Mouse (Mus musculus) midbrain, postnatal 0 days (tissue): Measurements from ENCODE around the gene Cab39. TPM values are rescaled to one million over a fixed set of nuclear protein-coding genes. Genes with fewer than 3 reads are reported as not detected.

ENCODE experiments used
- ATAC-seq: fragments of 200-750 bp; cut with Nextera tagmentation; 2 replicates; pipeline ENCODE4 v1.8.0; 2017; ENCODE audit warnings: moderate number of reproducible peaks, mild to moderate bottlenecking, moderate TSS enrichment, moderate library complexity; ENCODE audit not compliant: low FRiP score
- DNase-seq: peaks from one replicate; pipeline ENCODE4 v3.0.0-alpha.2; 2015; ENCODE audit warnings: low spot score
- H3K27ac ChIP-seq: fragments of 300-500 bp; sonication (generic); 2 replicates; pipeline ENCODE4 v1.5.1; 2014; ENCODE audit warnings: low read depth, mild to moderate bottlenecking, low read length, mixed read lengths
- H3K27me3 ChIP-seq: fragments of 300-500 bp; sonication (generic); 2 replicates; pipeline ENCODE4 v1.6.1; 2014; ENCODE audit warnings: low read length, control low read depth, mixed read lengths; ENCODE audit not compliant: insufficient read depth
- H3K36me3 ChIP-seq: fragments of 300-500 bp; sonication (generic); 2 replicates; pipeline ENCODE4 v1.6.1; 2014; ENCODE audit warnings: low read length, control low read depth, mixed read lengths; ENCODE audit not compliant: insufficient read depth
- H3K4me1 ChIP-seq: fragments of 300-500 bp; sonication (generic); 2 replicates; pipeline ENCODE4 v1.6.1; 2014; ENCODE audit warnings: mild to moderate bottlenecking, control low read depth, antibody characterized with exemption, low read length, mixed read lengths; ENCODE audit not compliant: insufficient read depth
- H3K4me2 ChIP-seq: fragments of 300-500 bp; sonication (generic); 2 replicates; pipeline ENCODE4 v1.6.1; 2014; ENCODE audit warnings: low read depth, mild to moderate bottlenecking, low read length, mixed read lengths; ENCODE audit not compliant: poor library complexity, severe bottlenecking
- H3K4me3 ChIP-seq: fragments of 300-500 bp; sonication (generic); 2 replicates; pipeline ENCODE4 v1.5.1; 2014; ENCODE audit warnings: low read depth, mild to moderate bottlenecking, low read length, moderate library complexity
- H3K9ac ChIP-seq: fragments of 300-500 bp; sonication (generic); replicated peaks from 2 replicates; pipeline ENCODE4 v1.6.1; 2014; ENCODE audit warnings: mild to moderate bottlenecking, low read length, moderate library complexity, mixed read lengths; ENCODE audit not compliant: poor library complexity, severe bottlenecking
- H3K9me3 ChIP-seq: fragments of 300-500 bp; sonication (generic); 2 replicates; pipeline ENCODE4 v1.6.1; 2016; ENCODE audit warnings: low read length, control low read depth
- CTCF ChIP-seq: IDR thresholded peaks from 2 replicates; pipeline ENCODE4 v1.5.1; 2016; ENCODE audit warnings: antibody characterized with exemption, mild to moderate bottlenecking
- WGBS: fragments of 180-500 bp; shearing (Covaris S2); extraction: QIAGEN DNeasy Blood & Tissue Kit; methylation state at CpG from one replicate; pipeline ENCODE4 v1.1.7; 2014; 5-methylcytosine and 5-hydroxymethylcytosine counted together
- polyA plus RNA-seq: library from polyadenylated mRNA; unstranded; fragments of >200 nt; fragmentation: Nextera tagmentation; extraction: Ambion mirVana; gene quantifications from 2 replicates; pipeline ENCODE4 v1.2.1, GENCODE M21; 2015
- total RNA-seq: library from RNA; depleted of rRNA; stranded (reverse); fragments of >200 nt; gene quantifications from 2 replicates; pipeline ENCODE4 v1.2.3, GENCODE M21; 2014

Gene Cab39
- total and polyA plus RNA-seq, 2 experiments from 2014 or later = 45.9 to 167 TPM

- TF ChIP-seq CTCF = no peak
- Histone ChIP-seq H3K9me3 (no peaks in the 10 kb centered on the region), H3K27me3 (no peaks in the 10 kb centered on the region), H3K4me2 (no peak overlapping the region), H3K4me3 (no peak overlapping the region), H3K4me1 (no peaks in the 10 kb centered on the region), H3K36me3 (no peaks in the 10 kb centered on the region), H3K27ac (no peak overlapping the region), H3K9ac (no peak overlapping the region)
- no peak for DNase-seq
- WGBS = 97% methylated on average over 1 of the region's 1 CpGs
- ATAC-seq = no peak
Measured at GRCm38 (mm10) chr1:85829016-85829415, 35.8 kb downstream of the Cab39 start.

- Histone ChIP-seq H3K27me3 (no peaks in the 10 kb centered on the region), H3K4me2 (no peak overlapping the region), H3K4me1 (no peaks in the 10 kb centered on the region), H3K4me3 (no peak overlapping the region), H3K9ac (no peak overlapping the region), H3K27ac (no peak overlapping the region), H3K36me3 (0 out of 2 replicates have a peak, but pooled peaks cover 9% of the 10 kb centered on the region), H3K9me3 (no peaks in the 10 kb centered on the region)
- ATAC-seq (no peak), DNase-seq (no peak)
- TF ChIP-seq CTCF = no peak
- WGBS = 73% methylated on average over 4 of the region's 4 CpGs
Measured at GRCm38 (mm10) chr1:85838056-85838455, 44.8 kb downstream of the Cab39 start.

- no peak for TF ChIP-seq CTCF
- no peak for ATAC-seq
Measured at GRCm38 (mm10) chr1:85839356-85839755, 46.1 kb downstream of the Cab39 start.

GRCm38 (mm10) chr1:85839790-85840189, 46.5 kb downstream of the Cab39 start:
- DNase-seq (no peak), ATAC-seq (no peak)
- TF ChIP-seq CTCF = no peak
- Histone ChIP-seq H3K4me3 (no peak overlapping the region), H3K27ac (no peak overlapping the region), H3K27me3 (no peaks in the 10 kb centered on the region), H3K9ac (no peak overlapping the region), H3K9me3 (no peaks in the 10 kb centered on the region), H3K4me2 (no peak overlapping the region), H3K36me3 (0 out of 2 replicates have a peak, but pooled peaks cover 12% of the 10 kb centered on the region), H3K4me1 (no peaks in the 10 kb centered on the region)
- 82% methylated on average over 1 of the region's 1 CpGs for WGBS

More at GRCm38 (mm10) chr1:85839356-85839755, 46.1 kb downstream of the Cab39 start:
- Histone ChIP-seq H3K4me1 (no peaks in the 10 kb centered on the region), H3K27ac (no peak overlapping the region), H3K9me3 (no peaks in the 10 kb centered on the region), H3K4me3 (no peak overlapping the region), H3K27me3 (no peaks in the 10 kb centered on the region), H3K4me2 (no peak overlapping the region), H3K36me3 (0 out of 2 replicates have a peak, but pooled peaks cover 12% of the 10 kb centered on the region), H3K9ac (no peak overlapping the region)
- no peak for DNase-seq
- 74% methylated on average over 3 of the region's 3 CpGs for WGBS

GRCm38 (mm10) chr1:85840421-85840820, 47.2 kb downstream of the Cab39 start:
- Histone ChIP-seq H3K4me1 (no peaks in the 10 kb centered on the region), H3K36me3 (peaks cover 18% of the 10 kb centered on the region; the same call in 1 of the 2 replicates), H3K9me3 (no peaks in the 10 kb centered on the region), H3K27me3 (no peaks in the 10 kb centered on the region), H3K9ac (no peak overlapping the region), H3K27ac (no peak overlapping the region), H3K4me3 (no peak overlapping the region), H3K4me2 (no peak overlapping the region)
- no peak for DNase-seq
- 91% methylated on average over 4 of the region's 4 CpGs for WGBS
- no peak for TF ChIP-seq CTCF
- no peak for ATAC-seq

GRCm38 (mm10) chr1:85842251-85842650, 49.0 kb downstream of the Cab39 start:
- Histone ChIP-seq H3K4me1 (no peaks in the 10 kb centered on the region), H3K27me3 (no peaks in the 10 kb centered on the region), H3K9ac (no peak overlapping the region), H3K36me3 (peaks cover 19% of the 10 kb centered on the region; the same call in 1 of the 2 replicates), H3K4me2 (no peak overlapping the region), H3K4me3 (no peak overlapping the region), H3K9me3 (no peaks in the 10 kb centered on the region), H3K27ac (no peak overlapping the region)
- DNase-seq = peak; percentile 64
- peak; percentile 76 for TF ChIP-seq CTCF
- ATAC-seq = no peak
